Mouse (Mus musculus): Measurements from ENCODE around the gene Zglp1. TPM values are rescaled to one million over a fixed set of nuclear protein-coding genes. Genes with fewer than 3 reads are reported as not detected.

The Zglp1 gene
- polyA plus RNA-seq, 1 experiment = not detected

DNA sequence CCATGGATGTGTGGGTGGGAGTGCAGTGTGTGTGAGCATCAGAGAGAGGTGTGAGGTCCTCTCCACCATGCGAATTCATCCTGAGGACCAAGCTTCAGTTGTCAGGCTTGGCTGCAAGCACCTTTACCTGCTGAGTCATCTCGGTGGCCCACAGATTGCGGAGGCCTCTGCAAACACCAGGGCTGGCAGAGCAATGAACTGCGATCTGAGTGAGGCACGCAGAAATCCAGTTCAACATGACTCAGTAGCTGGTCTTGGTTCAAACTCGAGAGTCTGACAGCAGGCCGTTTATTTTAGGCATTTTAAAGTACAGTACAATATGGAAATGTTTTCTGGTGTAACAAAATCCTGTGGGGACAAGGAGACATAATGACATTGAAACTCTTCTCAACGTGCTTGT is 30.9 kb upstream of the Zglp1 start:
- H3K4me3 ChIP-seq (ENCODE audit: insufficient read depth, low read length) = no peak overlapping the region
- no peak for TF ChIP-seq POLR2A (IDR thresholded peaks at IDR 0.05; ENCODE audit: low read depth, low read length)
- TF ChIP-seq CTCF (IDR thresholded peaks at IDR 0.05; ENCODE audit: borderline replicate concordance, insufficient read depth, low read length) = no peak
- 0 out of 2 replicates have a peak overlapping the region, but pooled peaks have one; percentile 7 for H3K27ac ChIP-seq (ENCODE audit: insufficient read depth, low read length)
- no peaks in the 10 kb centered on the region for H3K4me1 ChIP-seq (ENCODE audit: control insufficient read depth, insufficient read depth, low read length)

DNA sequence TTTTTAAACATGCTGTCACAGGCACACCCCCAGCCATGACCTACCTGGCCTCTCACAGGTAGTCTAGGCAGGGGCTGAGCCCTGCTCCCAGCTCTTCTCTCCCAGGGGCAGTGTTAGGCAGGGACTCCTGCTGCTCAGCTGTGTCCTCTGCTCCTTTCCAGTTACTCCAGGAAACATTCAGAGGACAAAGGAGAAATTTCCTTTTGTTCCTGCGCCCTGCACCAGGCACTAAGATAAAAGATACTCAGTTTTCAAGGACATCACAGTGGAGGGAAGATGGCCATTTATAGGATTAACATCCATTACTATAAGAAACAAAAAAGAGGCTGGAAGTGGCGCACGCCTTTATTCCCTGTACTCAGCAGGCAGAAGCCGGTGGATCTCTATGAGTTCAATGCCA is 29.1 kb upstream of the Zglp1 start:
- TF ChIP-seq CTCF (IDR thresholded peaks at IDR 0.05; ENCODE audit: borderline replicate concordance, insufficient read depth, low read length) = no peak
- TF ChIP-seq POLR2A (IDR thresholded peaks at IDR 0.05; ENCODE audit: low read depth, low read length) = no peak
- no peak overlapping the region for H3K4me3 ChIP-seq (ENCODE audit: insufficient read depth, low read length)
- H3K27ac ChIP-seq (ENCODE audit: insufficient read depth, low read length) = no peak overlapping the region
- H3K4me1 ChIP-seq (ENCODE audit: control insufficient read depth, insufficient read depth, low read length) = no peaks in the 10 kb centered on the region

- Histone ChIP-seq H3K4me3 (ENCODE audit: insufficient read depth, low read length) (no peak overlapping the region), H3K27ac (ENCODE audit: insufficient read depth, low read length) (no peak overlapping the region), H3K4me1 (ENCODE audit: control insufficient read depth, insufficient read depth, low read length) (no peaks in the 10 kb centered on the region)
- TF ChIP-seq POLR2A (IDR thresholded peaks at IDR 0.05; ENCODE audit: low read depth, low read length) = no peak
- no peak for TF ChIP-seq CTCF (IDR thresholded peaks at IDR 0.05; ENCODE audit: borderline replicate concordance, insufficient read depth, low read length)
Measured at GRCm38 (mm10) chr9:21093423-21093822, 26.5 kb upstream of the Zglp1 start.

DNA sequence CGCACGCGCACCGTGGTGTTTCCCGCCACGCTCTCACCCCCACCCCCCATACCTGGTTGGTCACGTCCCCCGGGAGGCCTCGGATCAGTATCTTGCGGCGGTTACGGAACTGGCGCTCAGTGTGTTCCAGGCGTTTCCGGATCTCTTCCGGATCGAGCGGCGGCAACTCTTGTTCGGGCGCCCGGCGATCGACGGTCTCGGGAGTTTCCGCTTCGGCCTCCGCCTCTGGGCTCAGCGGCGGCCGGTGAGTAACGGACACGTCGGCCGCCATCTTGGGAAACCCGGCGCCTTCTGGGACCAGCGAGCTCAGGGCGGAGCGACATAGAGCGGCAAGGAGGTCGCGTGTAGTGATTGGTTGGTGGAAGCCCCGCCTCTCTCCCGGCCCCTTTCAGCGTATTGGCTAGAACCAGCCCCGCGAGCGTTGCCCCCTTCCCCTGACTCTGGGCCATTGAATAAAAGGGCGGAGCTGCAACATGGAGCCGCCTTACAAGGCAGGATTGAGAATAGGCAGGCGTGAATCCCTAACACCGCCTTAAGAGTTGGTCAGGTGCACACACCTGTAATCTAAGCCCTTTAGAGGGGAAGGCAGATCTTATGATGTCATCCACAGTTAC is 24.9 kb upstream of the Zglp1 start, which contains the start of the genes Gm38431 and Raver1:
Gm38431 (minus strand) TSS at position 291 of the 614 bp plus-strand sequence.
Raver1 (minus strand) TSS at position 302 of the 614 bp plus-strand sequence.
- TF ChIP-seq CTCF (IDR thresholded peaks at IDR 0.05; ENCODE audit: borderline replicate concordance, insufficient read depth, low read length) (no peak), POLR2A (IDR thresholded peaks at IDR 0.05; ENCODE audit: low read depth, low read length) (peak; percentile 97)
- H3K27ac ChIP-seq (ENCODE audit: insufficient read depth, low read length) = peak within 1 kb of the TSS; percentile 88
- H3K4me3 ChIP-seq (ENCODE audit: insufficient read depth, low read length) = peak within 1 kb of the TSS; percentile 84
- H3K4me1 ChIP-seq (ENCODE audit: control insufficient read depth, insufficient read depth, low read length) = no peaks in the 10 kb centered on the region

DNA sequence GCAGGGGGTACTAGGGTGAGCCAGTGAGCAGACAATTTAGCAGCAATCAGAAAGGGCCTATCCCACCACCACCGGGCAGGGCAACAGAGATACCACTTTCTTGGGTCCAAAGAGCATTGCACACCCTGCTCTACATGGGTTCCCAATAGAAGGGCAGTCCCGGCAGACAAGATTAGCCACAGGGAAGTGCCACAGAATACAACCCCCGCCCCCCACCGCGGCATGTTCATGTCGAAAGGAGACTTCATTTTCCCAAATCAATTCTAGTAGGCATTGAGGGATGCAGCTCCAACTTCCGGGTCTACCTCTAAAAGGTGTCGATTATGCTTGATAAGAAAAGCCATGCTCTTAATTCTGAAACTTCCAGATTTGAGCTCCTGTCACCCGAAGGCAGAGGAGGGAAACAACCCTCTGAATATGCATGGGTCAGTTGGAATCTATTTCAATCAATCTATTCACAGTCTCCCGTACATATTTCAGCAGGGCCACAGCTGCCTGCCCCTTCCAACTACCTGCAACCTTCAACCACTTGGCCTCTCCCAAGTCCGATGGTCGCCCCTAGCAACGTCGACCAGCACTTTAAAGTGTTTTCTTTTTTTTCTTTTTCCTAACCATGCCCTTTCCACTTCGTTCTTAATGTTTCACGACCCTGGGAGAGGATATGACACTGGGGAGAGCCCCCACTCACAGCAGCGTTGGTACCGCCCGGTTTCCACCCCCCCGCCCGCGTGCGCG is 24.2 kb upstream of the Zglp1 start:
- no peak for TF ChIP-seq POLR2A (IDR thresholded peaks at IDR 0.05; ENCODE audit: low read depth, low read length)
- TF ChIP-seq CTCF (IDR thresholded peaks at IDR 0.05; ENCODE audit: borderline replicate concordance, insufficient read depth, low read length) = no peak
- H3K4me1 ChIP-seq (ENCODE audit: control insufficient read depth, insufficient read depth, low read length) = no peaks in the 10 kb centered on the region
- H3K27ac ChIP-seq (ENCODE audit: insufficient read depth, low read length) = no peak overlapping the region; the same call in 1 of the 2 replicates
- H3K4me3 ChIP-seq (ENCODE audit: insufficient read depth, low read length) = peak overlapping the region; percentile 84

DNA sequence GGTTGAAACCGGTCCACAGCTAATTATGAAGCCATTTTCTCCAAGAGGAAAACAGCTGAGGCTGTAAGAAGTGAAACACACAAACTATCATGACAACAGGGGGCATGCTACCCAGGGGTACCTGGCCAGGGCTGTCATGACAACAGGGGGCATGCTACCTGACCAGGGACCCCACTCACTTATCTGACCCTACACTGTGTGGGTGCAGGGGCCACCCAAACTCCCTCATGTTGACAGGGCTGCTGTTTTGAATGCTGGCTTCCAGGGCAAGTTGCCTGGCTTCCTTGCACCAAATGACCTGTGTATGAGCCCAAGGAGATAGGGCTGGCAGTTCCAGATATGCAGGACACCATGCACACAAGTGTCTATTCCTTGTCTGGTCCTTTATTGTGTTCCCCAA is 23.6 kb upstream of the Zglp1 start:
- no peak overlapping the region for H3K27ac ChIP-seq (ENCODE audit: insufficient read depth, low read length)
- H3K4me1 ChIP-seq (ENCODE audit: control insufficient read depth, insufficient read depth, low read length) = no peaks in the 10 kb centered on the region
- no peak for TF ChIP-seq CTCF (IDR thresholded peaks at IDR 0.05; ENCODE audit: borderline replicate concordance, insufficient read depth, low read length)
- TF ChIP-seq POLR2A (IDR thresholded peaks at IDR 0.05; ENCODE audit: low read depth, low read length) = no peak
- peak overlapping the region; percentile 84 for H3K4me3 ChIP-seq (ENCODE audit: insufficient read depth, low read length)

- H3K4me1 ChIP-seq (ENCODE audit: control insufficient read depth, insufficient read depth, low read length) = no peaks in the 10 kb centered on the region
- TF ChIP-seq POLR2A (IDR thresholded peaks at IDR 0.05; ENCODE audit: low read depth, low read length) (no peak), CTCF (IDR thresholded peaks at IDR 0.05; ENCODE audit: borderline replicate concordance, insufficient read depth, low read length) (no peak)
- no peak overlapping the region for H3K4me3 ChIP-seq (ENCODE audit: insufficient read depth, low read length)
- no peak overlapping the region for H3K27ac ChIP-seq (ENCODE audit: insufficient read depth, low read length)
Measured at GRCm38 (mm10) chr9:21083324-21083723, 16.4 kb upstream of the Zglp1 start.

GRCm38 (mm10) chr9:21081127-21081526 is 14.2 kb upstream of the Zglp1 start:
- no peak for TF ChIP-seq CTCF (IDR thresholded peaks at IDR 0.05; ENCODE audit: borderline replicate concordance, insufficient read depth, low read length)
- no peak for TF ChIP-seq POLR2A (IDR thresholded peaks at IDR 0.05; ENCODE audit: low read depth, low read length)

GRCm38 (mm10) chr9:21075625-21076024 is 8.7 kb upstream of the Zglp1 start:
- no peak for TF ChIP-seq CTCF (IDR thresholded peaks at IDR 0.05; ENCODE audit: borderline replicate concordance, insufficient read depth, low read length)
- peaks cover 9% of the 10 kb centered on the region for H3K4me1 ChIP-seq (ENCODE audit: control insufficient read depth, insufficient read depth, low read length)

More at GRCm38 (mm10) chr9:21081127-21081526, 14.2 kb upstream of the Zglp1 start:
- Histone ChIP-seq H3K4me1 (ENCODE audit: control insufficient read depth, insufficient read depth, low read length) (no peaks in the 10 kb centered on the region), H3K27ac (ENCODE audit: insufficient read depth, low read length) (no peak overlapping the region), H3K4me3 (ENCODE audit: insufficient read depth, low read length) (no peak overlapping the region)

GRCm38 (mm10) chr9:21074173-21074572 is 7.3 kb upstream of the Zglp1 start:
- no peak overlapping the region for H3K27ac ChIP-seq (ENCODE audit: insufficient read depth, low read length)
- H3K4me3 ChIP-seq (ENCODE audit: insufficient read depth, low read length) = no peak overlapping the region
- H3K4me1 ChIP-seq (ENCODE audit: control insufficient read depth, insufficient read depth, low read length) = peaks cover 9% of the 10 kb centered on the region
- TF ChIP-seq CTCF (IDR thresholded peaks at IDR 0.05; ENCODE audit: borderline replicate concordance, insufficient read depth, low read length) = no peak
- TF ChIP-seq POLR2A (IDR thresholded peaks at IDR 0.05; ENCODE audit: low read depth, low read length) = no peak

More at GRCm38 (mm10) chr9:21075625-21076024, 8.7 kb upstream of the Zglp1 start:
- H3K27ac ChIP-seq (ENCODE audit: insufficient read depth, low read length) = no peak overlapping the region
- no peak overlapping the region for H3K4me3 ChIP-seq (ENCODE audit: insufficient read depth, low read length)
